Mouse (Mus musculus): ENCODE results near the gene Fxr2.

- TF ChIP-seq TAL1 (IDR thresholded peaks at IDR 0.05; ENCODE audit: low read length), result no peak
- TF ChIP-seq GATA1 (IDR thresholded peaks at IDR 0.05; ENCODE audit: low read length), result no peak
These were observed 33.3 kb downstream of the Fxr2 start, which contains the start of gene Cd68 for GRCm38 (mm10) chr11:69665961-69666664.
